Mouse (Mus musculus): ENCODE measurements around the gene Olfr1201. TPM values are rescaled to one million over a fixed set of nuclear protein-coding genes. Genes with fewer than 3 reads are reported as not detected.

Olfr1201 gene
- polyA plus RNA-seq (2014; fragmentation: Nextera tagmentation; extraction: Ambion mirVana) = not detected in 2 replicates

DNA sequence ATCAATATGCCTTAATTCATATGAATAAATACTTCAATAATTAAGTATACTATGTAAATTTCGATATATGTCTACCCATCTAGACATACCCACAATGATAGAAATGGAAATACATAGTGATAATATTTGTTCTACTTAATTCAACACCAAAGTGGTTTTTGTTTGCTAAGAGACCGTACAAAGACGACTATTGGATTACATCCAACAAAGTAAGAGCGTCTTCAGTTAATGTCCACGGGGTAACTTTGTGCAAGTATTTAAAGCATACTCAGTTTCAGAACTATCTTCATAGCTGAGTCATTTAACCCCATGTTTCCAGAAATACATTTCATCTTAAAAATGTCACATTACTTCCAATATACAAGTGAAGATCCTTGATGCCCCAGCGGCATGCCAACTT is at the start of gene Olfr1201:
Gene Olfr1201 (plus strand): TSS at position 301 of the 400 bp plus-strand sequence.
- 83% methylated on average over 6 of the region's 6 CpGs for WGBS
- Histone ChIP-seq H3K9me3 (ENCODE audit: control insufficient read depth, low read length) (no peaks in the 10 kb centered on the region), H3K4me2 (replicated peaks) (no peak within 1 kb of the TSS), H3K9ac (no peak within 1 kb of the TSS), H3K36me3 (replicated peaks; ENCODE audit: control insufficient read depth, insufficient read depth) (no peaks in the 10 kb centered on the region), H3K27ac (no peak within 1 kb of the TSS), H3K27me3 (ENCODE audit: control insufficient read depth, insufficient read depth, low read length) (no peaks in the 10 kb centered on the region), H3K4me1 (replicated peaks; ENCODE audit: control insufficient read depth, insufficient read depth, low read length) (no peaks in the 10 kb centered on the region), H3K4me3 (replicated peaks; ENCODE audit: low read length) (no peak within 1 kb of the TSS)
- DNase-seq (ENCODE audit: low spot score) (no peak), ATAC-seq (ENCODE audit: low FRiP score) (no peak)

DNA sequence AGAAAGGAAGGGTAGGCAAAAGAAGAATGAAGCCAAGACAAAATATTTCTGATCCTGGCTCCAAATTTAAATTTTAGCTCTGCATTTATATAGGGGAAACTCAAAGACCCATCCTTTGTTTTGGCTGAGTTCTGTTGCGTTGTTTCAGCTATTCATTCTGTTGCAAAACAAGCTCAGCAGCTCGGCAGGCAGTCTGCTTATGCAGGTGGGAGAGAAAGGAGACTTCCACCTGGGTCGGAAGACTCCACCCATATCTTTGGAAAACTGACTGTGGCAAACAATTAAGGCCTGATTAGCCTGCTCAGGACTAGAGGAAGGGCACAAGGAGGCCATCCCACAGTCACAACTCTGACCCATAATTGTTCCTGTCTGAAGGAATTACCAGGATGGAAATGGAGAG is 49.5 kb upstream of the Olfr1201 start:
- Histone ChIP-seq H3K9ac (no peak overlapping the region), H3K36me3 (replicated peaks; ENCODE audit: control insufficient read depth, insufficient read depth) (no peaks in the 10 kb centered on the region), H3K4me1 (replicated peaks; ENCODE audit: control insufficient read depth, insufficient read depth, low read length) (no peaks in the 10 kb centered on the region), H3K4me2 (replicated peaks) (no peak overlapping the region), H3K27ac (no peak overlapping the region), H3K27me3 (ENCODE audit: control insufficient read depth, insufficient read depth, low read length) (no peaks in the 10 kb centered on the region), H3K4me3 (replicated peaks; ENCODE audit: low read length) (no peak overlapping the region), H3K9me3 (ENCODE audit: control insufficient read depth, low read length) (no peaks in the 10 kb centered on the region)
- no peak for DNase-seq (ENCODE audit: low spot score)
- 76% methylated on average over 3 of the region's 3 CpGs for WGBS
- no peak for ATAC-seq (ENCODE audit: low FRiP score)

DNA sequence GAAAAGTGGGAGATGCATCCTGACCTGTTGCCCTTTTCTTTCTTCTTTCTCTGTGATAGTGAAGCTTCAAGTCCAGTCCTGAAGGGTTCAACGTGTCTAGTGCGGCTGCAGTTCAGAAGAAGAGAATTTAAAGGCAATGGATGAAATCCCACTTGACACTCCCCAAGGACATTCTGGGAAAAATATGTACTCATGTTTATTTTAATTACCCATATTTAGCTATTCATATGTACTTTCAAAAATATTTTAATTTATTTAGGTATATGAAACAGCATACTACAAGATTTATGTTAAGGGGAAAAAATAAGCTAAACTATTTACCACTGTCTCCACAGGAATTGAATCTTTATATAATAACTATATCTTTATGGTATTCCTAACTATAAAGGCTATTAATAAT is 41.6 kb upstream of the Olfr1201 start, which contains the start of gene Olfr1198:
Gene Olfr1198 (minus strand): TSS at position 101 of the 400 bp plus-strand sequence.
- ATAC-seq (ENCODE audit: low FRiP score) = no peak
- H3K27me3 ChIP-seq (ENCODE audit: control insufficient read depth, insufficient read depth, low read length) = no peaks in the 10 kb centered on the region
- no peak within 1 kb of the TSS for H3K27ac ChIP-seq
- no peak for DNase-seq (ENCODE audit: low spot score)
- H3K4me2 ChIP-seq (replicated peaks) = no peak within 1 kb of the TSS
- H3K4me3 ChIP-seq (replicated peaks; ENCODE audit: low read length) = no peak within 1 kb of the TSS
- no peak within 1 kb of the TSS for H3K9ac ChIP-seq
- no peaks in the 10 kb centered on the region for H3K4me1 ChIP-seq (replicated peaks; ENCODE audit: control insufficient read depth, insufficient read depth, low read length)
- no peaks in the 10 kb centered on the region for H3K9me3 ChIP-seq (ENCODE audit: control insufficient read depth, low read length)
- 94% methylated on average over 2 of the region's 2 CpGs for WGBS
- H3K36me3 ChIP-seq (replicated peaks; ENCODE audit: control insufficient read depth, insufficient read depth) = no peaks in the 10 kb centered on the region

DNA sequence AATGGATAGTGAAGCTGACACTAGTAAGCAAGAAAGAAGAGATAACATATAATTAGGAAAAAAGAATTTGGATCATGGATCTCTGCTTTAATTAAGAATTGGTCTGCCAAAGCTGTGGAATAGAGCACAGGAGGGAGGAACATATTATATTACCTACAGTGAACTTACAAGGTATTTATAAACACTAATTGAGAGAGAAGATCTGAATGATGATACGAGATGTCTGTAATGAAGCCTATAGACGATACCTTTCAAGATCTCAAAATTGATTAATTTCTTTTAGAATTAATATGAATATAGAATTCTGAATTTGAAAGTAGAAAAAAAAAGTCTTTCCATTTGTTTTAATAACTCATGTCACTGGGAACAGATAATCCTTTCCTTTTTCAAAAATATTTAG is 32.5 kb upstream of the Olfr1201 start, which contains the start of gene Olfr1199:
Gene Olfr1199 (minus strand): TSS at position 101 of the 400 bp plus-strand sequence.
- Histone ChIP-seq H3K27ac (no peak within 1 kb of the TSS), H3K36me3 (replicated peaks; ENCODE audit: control insufficient read depth, insufficient read depth) (no peaks in the 10 kb centered on the region), H3K4me3 (replicated peaks; ENCODE audit: low read length) (no peak within 1 kb of the TSS), H3K27me3 (ENCODE audit: control insufficient read depth, insufficient read depth, low read length) (no peaks in the 10 kb centered on the region), H3K4me2 (replicated peaks) (no peak within 1 kb of the TSS), H3K9me3 (ENCODE audit: control insufficient read depth, low read length) (no peaks in the 10 kb centered on the region), H3K9ac (no peak within 1 kb of the TSS), H3K4me1 (replicated peaks; ENCODE audit: control insufficient read depth, insufficient read depth, low read length) (no peaks in the 10 kb centered on the region)
- 88% methylated on average over 2 of the region's 2 CpGs for WGBS
- ATAC-seq (ENCODE audit: low FRiP score) (no peak), DNase-seq (ENCODE audit: low spot score) (no peak)

DNA sequence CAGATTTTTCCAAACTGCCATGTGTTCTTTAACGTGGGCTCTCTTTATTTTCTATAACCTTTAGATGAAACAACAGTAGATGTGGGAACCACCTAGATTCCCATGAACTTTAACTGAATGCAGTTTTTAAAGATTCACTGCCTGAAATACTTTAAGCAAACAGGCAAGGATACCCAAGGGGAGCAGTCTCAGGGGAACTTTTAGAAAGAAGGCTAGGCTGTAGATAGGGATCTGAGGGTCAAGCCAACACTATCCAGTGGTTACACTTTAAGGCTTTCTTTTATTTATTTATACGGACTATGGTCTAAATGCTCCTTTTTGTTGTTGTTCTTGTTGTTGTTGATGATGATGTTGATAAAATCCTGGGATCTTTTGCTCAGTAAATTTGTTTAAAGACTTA is 22.4 kb upstream of the Olfr1201 start, which contains the start of gene Olfr1200:
Gene Olfr1200 (minus strand): TSS at position 101 of the 400 bp plus-strand sequence.
- no peak within 1 kb of the TSS for H3K27ac ChIP-seq
- WGBS = 88% methylated on average over 2 of the region's 2 CpGs

DNA sequence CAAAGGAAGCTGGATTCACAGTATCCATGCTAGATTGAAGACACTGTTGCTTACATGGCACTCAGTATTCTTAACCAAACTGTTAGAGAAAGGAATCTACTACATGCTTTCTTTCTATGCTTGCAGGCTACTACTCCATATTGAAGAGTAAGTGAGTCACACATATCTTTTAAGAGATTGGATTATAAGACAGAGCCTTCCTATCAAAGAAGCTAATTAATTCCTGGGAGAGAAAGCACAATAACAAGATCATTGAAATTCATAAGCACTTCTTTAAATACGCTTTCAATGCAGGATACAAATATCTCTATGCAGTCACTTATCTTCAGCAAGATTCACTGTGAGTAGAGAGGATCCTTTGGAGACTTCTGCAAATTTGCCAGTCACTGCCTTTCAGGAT is 21.4 kb downstream of the Olfr1201 start, which contains the start of gene Olfr1202:
Gene Olfr1202 (plus strand): TSS at position 301 of the 400 bp plus-strand sequence.
- no peak for ATAC-seq (ENCODE audit: low FRiP score)

More for the DNA sequence above, 22.4 kb upstream of the Olfr1201 start, which contains the start of gene Olfr1200:
- no peaks in the 10 kb centered on the region for H3K9me3 ChIP-seq (ENCODE audit: control insufficient read depth, low read length)
- no peaks in the 10 kb centered on the region for H3K4me1 ChIP-seq (replicated peaks; ENCODE audit: control insufficient read depth, insufficient read depth, low read length)
- no peaks in the 10 kb centered on the region for H3K27me3 ChIP-seq (ENCODE audit: control insufficient read depth, insufficient read depth, low read length)
- no peak within 1 kb of the TSS for H3K9ac ChIP-seq
- DNase-seq (ENCODE audit: low spot score) (no peak), ATAC-seq (ENCODE audit: low FRiP score) (no peak)
- no peak within 1 kb of the TSS for H3K4me3 ChIP-seq (replicated peaks; ENCODE audit: low read length)
- no peaks in the 10 kb centered on the region for H3K36me3 ChIP-seq (replicated peaks; ENCODE audit: control insufficient read depth, insufficient read depth)
- no peak within 1 kb of the TSS for H3K4me2 ChIP-seq (replicated peaks)

DNA sequence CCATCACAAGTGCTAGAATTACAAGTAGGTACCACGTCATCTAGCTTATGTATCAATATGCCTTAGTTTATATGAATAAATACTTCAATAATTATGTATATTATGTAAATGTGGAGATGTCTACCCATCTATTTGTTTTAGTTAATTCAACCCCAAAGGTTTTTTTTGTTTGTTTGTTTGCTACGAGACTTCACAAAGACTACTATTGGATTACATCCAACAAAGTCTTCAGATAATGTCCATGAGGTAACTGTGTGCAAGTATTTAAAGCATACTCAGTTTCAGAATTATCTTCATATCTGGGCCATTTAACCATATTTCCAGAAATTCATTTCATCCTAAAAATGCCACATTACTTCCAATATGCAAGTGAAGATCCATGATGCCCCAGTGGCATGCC is 36.6 kb downstream of the Olfr1201 start, which contains the start of gene Olfr1205:
Gene Olfr1205 (plus strand): TSS at position 301 of the 400 bp plus-strand sequence.
- H3K4me1 ChIP-seq (replicated peaks; ENCODE audit: control insufficient read depth, insufficient read depth, low read length) = no peaks in the 10 kb centered on the region

More for the DNA sequence above, 21.4 kb downstream of the Olfr1201 start, which contains the start of gene Olfr1202:
- Histone ChIP-seq H3K4me2 (replicated peaks) (no peak within 1 kb of the TSS), H3K36me3 (replicated peaks; ENCODE audit: control insufficient read depth, insufficient read depth) (no peaks in the 10 kb centered on the region), H3K27ac (no peak within 1 kb of the TSS), H3K27me3 (ENCODE audit: control insufficient read depth, insufficient read depth, low read length) (no peaks in the 10 kb centered on the region), H3K4me1 (replicated peaks; ENCODE audit: control insufficient read depth, insufficient read depth, low read length) (no peaks in the 10 kb centered on the region), H3K9ac (no peak within 1 kb of the TSS), H3K4me3 (replicated peaks; ENCODE audit: low read length) (no peak within 1 kb of the TSS), H3K9me3 (ENCODE audit: control insufficient read depth, low read length) (no peaks in the 10 kb centered on the region)
- DNase-seq (ENCODE audit: low spot score) = no peak
- 87% methylated on average over 1 of the region's 1 CpGs for WGBS

DNA sequence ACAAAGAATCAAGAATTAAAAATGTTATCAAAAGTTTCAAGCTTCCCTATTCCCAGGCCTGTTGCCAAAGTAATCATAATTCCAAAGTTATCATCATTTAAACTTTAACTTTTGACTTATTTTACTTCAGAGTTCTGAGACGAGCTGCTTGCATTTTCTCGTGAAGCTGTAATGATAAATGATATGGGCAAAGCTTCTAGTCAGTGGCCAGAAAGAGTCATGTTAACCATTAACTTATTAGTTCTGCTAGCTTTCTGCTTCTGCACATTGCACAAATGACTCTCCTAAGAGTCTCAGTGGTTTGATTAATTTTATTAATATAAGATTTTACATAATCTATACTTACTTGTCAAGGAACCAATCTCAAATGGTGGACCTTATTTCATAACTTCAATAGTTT is 45.6 kb downstream of the Olfr1201 start:
- Histone ChIP-seq H3K4me2 (replicated peaks) (no peak overlapping the region), H3K9ac (no peak overlapping the region), H3K27me3 (ENCODE audit: control insufficient read depth, insufficient read depth, low read length) (no peaks in the 10 kb centered on the region), H3K36me3 (replicated peaks; ENCODE audit: control insufficient read depth, insufficient read depth) (no peaks in the 10 kb centered on the region), H3K27ac (no peak overlapping the region), H3K9me3 (ENCODE audit: control insufficient read depth, low read length) (no peaks in the 10 kb centered on the region), H3K4me1 (replicated peaks; ENCODE audit: control insufficient read depth, insufficient read depth, low read length) (no peaks in the 10 kb centered on the region), H3K4me3 (replicated peaks; ENCODE audit: low read length) (no peak overlapping the region)
- ATAC-seq (ENCODE audit: low FRiP score) (no peak), DNase-seq (ENCODE audit: low spot score) (no peak)
- WGBS = 68% methylated on average over 2 of the region's 2 CpGs

More for the DNA sequence above, 36.6 kb downstream of the Olfr1201 start, which contains the start of gene Olfr1205:
- Histone ChIP-seq H3K27ac (no peak within 1 kb of the TSS), H3K4me2 (replicated peaks) (no peak within 1 kb of the TSS), H3K9ac (no peak within 1 kb of the TSS), H3K36me3 (replicated peaks; ENCODE audit: control insufficient read depth, insufficient read depth) (no peaks in the 10 kb centered on the region), H3K9me3 (ENCODE audit: control insufficient read depth, low read length) (no peaks in the 10 kb centered on the region), H3K27me3 (ENCODE audit: control insufficient read depth, insufficient read depth, low read length) (no peaks in the 10 kb centered on the region), H3K4me3 (replicated peaks; ENCODE audit: low read length) (no peak within 1 kb of the TSS)
- DNase-seq (ENCODE audit: low spot score) = no peak
- ATAC-seq (ENCODE audit: low FRiP score) = no peak
- WGBS = 90% methylated on average over 2 of the region's 2 CpGs

All from hindbrain, embryonic 14.5 days (tissue).